Mouse (Mus musculus) ES-E14 (cell line): Measurements from ENCODE around the gene Ifit1bl2.

Experiments used
- CHD2 ChIP-seq: IDR thresholded peaks from 2 replicates; pipeline ENCODE4 v1.6.1; 2014; ENCODE audit warnings: mild to moderate bottlenecking, low read depth, low read length, inconsistent platforms
- HCFC1 ChIP-seq: IDR thresholded peaks from 2 replicates; pipeline ENCODE4 v1.6.1; 2012; ENCODE audit warnings: low read length, inconsistent platforms, borderline replicate concordance; ENCODE audit not compliant: insufficient read depth
- MAFK ChIP-seq: IDR thresholded peaks from 2 replicates; pipeline ENCODE4 v1.6.1; 2014; ENCODE audit warnings: mild to moderate bottlenecking, low read depth, low read length, inconsistent platforms; ENCODE audit not compliant: insufficient read depth
- ZC3H11A ChIP-seq: IDR thresholded peaks from 2 replicates; pipeline ENCODE4 v1.6.1; 2012; ENCODE audit warnings: low read depth, mild to moderate bottlenecking, inconsistent platforms, low read length, borderline replicate concordance
- ZNF384 ChIP-seq: IDR thresholded peaks from 2 replicates; pipeline ENCODE4 v1.6.1; 2012; ENCODE audit warnings: low read depth, low read length, inconsistent platforms

DNA sequence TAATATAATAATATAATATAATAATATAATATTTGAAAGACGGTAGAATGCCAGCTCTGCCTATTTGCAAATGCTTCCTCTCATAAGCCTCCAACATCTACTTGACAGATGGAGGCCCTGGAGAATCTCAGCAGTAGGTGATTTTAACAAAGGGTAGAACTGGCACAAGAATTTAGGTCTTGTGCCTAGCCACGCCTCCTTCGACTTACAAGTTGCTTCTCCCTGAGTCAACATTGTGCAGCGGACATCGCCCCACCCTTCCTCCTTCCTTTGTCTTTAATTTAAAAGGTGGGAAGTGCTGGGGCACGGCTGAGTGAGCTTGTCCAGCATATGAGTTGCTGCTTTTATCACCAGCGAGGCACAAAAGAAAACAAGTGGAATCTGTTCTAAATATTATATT, 32.9 kb upstream of the Ifit1bl2 start:
- TF ChIP-seq CHD2 = no peak
- TF ChIP-seq ZC3H11A = no peak
- TF ChIP-seq MAFK = no peak
- TF ChIP-seq HCFC1 = no peak
- no peak for TF ChIP-seq ZNF384
